Mouse (Mus musculus) testis, postnatal 10 days (tissue): ENCODE measurements at regions not wholly inside any gene's neighbourhood (a gene's known extent, or its start where the extent isn't known, plus 50 kb on each side); places are given as distances from the start of the nearest gene placed in this dataset.
"Not testable (repeated sequence)": the region's sequence is repeated elsewhere in the genome, so short reads cannot be mapped to it uniquely, and the experiment has no call there.

Experiments used
- DNase-seq: peaks from one replicate; pipeline ENCODE4 v3.0.0; 2021; ENCODE audit warnings: low spot score

- DNase-seq: no peak
These were observed 84.9 kb downstream of the Arl6ip6 start for GRCm38 (mm10) chr2:53276435-53276834.

DNA sequence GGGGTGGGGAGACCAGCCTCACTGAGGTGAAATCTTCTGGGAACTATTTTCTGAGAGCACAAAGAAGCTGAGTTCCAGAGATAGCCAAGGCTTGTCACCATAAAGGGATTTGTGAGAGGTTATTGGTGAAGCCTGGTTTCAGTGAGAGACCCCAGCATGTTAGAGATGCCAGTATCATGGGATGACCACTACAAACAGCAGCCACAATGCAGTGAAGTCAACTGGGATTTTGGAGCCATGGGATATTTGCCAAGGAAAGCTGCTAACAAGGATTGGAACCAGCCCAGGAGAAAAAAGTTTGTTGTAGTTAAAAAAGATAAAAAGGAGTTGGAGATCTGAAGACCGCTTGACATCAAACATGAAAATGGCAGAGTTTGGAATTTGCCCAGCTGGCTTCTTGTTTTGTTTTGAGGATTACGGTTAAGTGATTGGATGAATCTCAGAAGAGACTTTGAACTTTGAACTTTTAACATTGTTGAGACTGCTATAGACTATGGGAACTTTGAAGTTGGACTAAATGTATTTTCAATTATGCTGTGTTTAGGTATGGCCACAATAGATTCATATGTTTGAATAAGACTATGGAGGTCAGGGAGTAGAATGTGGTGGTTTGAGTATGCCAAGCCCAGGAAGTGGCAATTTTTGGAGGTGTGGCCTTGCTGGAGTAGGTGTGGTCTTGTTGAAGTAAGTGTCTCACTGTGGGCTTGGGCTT, 110.3 kb downstream of the Arl6ip6 start:
- DNase-seq: no peak

DNA sequence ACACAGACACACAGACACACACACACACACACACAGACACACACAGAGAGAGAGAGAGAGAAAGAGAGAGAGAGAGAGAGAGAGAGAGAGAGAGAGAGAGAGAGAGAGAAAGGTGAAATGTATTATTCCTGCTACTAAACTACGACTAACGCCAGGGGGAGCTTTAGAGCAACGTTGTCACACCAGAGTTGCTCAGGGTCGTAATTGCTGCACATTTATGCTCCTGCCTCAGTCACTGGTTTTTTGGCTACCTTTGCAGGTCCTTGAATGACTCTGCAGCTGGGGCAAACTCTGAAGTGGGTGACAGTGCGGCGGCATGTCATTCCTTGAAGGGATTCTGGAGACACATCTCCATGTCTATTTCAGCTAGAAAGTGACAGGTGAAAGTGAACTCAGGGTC, 139.2 kb downstream of the Arl6ip6 start:
- peak; percentile 66 for DNase-seq

DNA sequence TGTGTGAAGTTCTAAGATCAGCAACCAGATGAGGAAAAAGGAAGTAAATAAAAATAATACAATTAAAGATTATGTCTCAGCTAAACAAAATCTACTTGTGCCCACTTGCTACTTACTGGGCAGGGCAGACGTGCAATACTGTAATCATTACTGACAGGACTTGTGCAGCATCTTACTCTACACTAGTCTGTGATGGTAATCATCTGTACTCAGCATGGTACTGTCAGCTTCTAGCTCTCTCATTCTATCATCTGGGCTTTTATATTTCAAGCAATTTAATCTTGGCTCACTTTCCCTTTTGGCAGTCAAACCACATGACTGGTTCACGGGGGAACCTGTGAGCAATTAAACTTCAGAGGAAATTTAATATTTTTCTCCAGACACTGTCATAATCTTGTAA, 167.5 kb downstream of the Arl6ip6 start:
- DNase-seq: no peak

- peak; percentile 46 for DNase-seq
These were observed 190.8 kb downstream of the Arl6ip6 start for GRCm38 (mm10) chr2:53382348-53382747.

DNA sequence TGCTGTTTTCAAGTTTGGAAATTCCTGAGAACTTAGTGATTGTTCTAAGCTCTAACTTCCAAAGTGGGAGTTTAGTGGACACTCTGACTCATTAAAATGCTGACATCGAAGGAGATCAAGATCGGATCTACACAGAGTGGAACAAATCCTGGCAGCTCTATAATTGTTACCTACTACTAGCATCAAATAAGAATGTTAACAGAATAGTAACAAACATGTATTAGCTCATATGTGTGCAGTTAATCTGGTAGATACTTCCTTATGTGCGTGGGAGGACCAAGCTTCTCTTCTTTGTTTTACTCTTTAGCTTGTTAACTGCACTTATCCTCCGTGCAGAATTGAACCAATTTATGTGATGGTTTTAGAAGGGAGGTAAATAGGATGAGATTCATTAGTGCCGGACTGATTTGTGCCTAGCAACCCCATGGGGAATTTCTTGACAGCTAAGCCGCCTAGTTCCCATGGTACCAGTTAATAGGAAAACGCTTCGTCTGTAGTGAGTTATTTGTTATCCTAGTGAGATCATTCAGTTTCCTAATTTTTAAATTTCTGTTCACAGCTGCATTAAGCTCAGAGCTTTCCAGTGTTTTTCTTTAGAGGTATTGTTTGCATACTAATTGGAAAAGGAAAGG, 193.1 kb downstream of the Arl6ip6 start:
- DNase-seq: no peak

DNA sequence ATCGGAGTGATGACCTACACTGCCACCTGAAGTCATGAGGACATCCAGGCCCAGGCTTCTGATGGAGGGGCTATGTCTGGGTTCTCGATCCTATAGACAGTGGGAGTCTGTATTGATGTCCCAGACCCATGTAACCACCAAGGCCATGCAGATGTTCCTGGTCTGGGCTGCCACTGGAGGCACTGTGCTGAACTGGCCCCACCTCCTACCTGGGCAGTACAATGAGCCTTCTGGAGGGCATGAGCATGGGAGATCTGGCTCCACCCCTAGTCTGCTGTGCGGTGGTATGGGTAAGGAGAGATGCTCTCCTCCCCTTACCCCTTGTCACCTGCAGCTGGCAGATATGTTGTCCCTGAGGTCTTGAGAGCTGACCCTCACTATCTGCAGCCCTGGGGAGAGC, 197.1 kb downstream of the Arl6ip6 start:
- no peak for DNase-seq

- DNase-seq: no peak
These were observed 222.9 kb downstream of the Arl6ip6 start for GRCm38 (mm10) chr2:53414471-53414870.

DNA sequence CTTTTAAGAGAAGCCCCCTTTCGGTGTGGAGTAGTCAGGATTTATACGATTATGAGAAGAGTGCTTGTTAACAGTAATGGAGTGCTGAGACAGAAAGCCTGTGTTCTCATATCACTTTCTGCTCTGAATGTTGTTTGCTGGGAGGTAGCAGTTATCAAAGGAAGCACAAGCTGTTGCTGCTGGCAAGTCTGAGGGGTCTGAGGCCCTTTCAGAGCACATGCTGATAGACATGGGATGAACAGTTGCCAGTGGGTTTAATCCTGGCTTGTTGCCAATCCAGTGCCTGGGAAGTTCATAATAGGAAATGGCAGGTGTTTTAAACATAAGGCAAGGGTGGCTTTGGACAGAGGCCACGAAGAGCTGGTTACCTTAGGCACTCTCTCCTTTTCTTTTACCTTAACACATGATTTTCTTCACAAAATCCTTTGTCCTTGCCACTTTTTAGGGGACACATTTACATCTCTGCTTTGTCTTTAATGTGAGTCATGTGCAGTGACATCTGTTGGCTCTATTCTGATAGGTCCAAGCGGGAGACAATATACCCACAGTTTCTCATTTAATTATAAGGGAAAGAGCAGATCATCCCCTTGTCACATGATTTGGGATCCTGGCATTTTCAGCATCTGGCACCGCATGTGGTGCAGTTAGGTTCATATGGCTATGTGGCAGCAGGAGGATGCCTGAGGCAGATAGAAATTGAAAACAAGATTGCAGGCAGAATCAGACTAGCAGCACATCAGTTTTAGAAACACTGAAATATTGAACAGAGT, 245.7 kb downstream of the Arl6ip6 start:
- no peak for DNase-seq

DNA sequence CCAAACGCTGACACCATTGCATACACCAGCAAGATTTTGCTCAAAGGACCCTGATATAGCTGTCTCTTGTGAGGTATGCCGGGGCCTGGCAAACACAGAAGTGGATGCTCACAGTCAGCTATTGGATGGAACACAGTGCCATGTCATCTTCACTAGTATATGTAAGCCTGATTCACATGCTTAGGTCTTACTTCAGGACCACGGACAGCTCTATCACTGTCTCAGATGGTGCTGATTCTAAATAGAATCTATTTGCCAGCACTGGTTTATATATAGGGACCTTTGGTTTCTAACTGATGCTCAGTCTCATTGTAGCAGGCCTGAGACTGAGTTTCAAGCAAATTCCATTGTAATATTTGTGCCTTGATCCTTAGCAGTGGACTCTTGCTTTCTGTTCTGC, 248.8 kb downstream of the Arl6ip6 start:
- peak; percentile 53 for DNase-seq

DNA sequence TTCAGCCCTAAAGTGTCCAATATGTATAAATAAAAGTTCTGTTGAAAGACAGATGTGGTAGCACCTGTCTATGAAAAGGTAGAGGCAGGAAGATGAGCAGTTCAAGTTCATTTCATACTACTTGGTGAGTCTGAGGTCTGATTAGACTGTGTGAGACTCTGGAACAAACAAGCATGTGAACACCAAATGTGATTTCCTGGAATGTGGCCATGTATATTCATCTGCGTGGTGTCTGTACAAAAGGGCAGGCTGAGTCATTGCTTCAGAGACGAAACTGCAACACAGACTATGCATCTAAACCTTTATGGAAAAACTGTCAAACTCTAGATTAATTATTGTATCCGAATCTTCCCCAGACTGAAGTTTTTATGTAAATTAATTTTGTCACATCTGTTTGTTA, 268.7 kb downstream of the Arl6ip6 start:
- no peak for DNase-seq

DNA sequence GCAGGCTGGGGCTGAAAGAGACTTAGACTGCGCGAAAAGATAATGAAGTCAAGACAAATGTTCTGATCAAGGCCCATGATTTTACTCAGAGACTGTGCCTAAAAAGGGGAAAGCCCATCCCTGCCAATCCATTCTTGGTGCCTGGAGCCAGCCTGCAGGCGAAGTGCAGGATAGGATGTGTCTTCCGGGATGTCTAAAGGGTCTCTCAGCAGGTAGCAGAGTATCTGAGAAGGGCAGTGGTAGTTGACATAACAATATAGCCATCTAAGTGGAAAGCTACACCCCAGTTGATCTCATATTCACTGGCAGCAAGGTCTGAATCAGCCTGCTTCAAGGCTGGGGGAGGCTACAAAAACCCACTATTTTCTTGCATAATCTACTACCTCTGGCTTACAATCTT, 282.9 kb downstream of the Arl6ip6 start:
- DNase-seq: no peak

DNA sequence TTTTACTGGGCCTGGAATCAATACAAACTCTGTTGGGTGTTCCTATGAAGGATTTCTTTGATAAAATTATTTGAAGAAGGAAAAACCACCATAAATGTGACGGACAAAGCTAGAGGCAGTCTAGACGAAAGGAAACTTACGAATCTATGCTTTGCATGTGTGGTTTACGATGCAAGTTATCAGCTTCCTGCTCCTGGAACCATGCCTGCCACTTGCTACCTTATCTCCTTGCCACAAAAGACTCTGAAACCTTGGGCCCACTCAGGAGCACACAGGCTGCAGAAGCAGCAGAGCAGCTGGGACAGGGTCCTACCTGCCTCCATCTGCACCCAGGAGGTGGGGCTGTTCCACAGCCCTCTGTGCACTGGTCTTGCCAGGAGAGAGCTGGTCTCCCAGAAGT, 287.5 kb downstream of the Arl6ip6 start:
- not testable (repeated sequence) for DNase-seq

- DNase-seq: no peak
These were observed 296.8 kb downstream of the Arl6ip6 start for GRCm38 (mm10) chr2:53488301-53488700.

DNA sequence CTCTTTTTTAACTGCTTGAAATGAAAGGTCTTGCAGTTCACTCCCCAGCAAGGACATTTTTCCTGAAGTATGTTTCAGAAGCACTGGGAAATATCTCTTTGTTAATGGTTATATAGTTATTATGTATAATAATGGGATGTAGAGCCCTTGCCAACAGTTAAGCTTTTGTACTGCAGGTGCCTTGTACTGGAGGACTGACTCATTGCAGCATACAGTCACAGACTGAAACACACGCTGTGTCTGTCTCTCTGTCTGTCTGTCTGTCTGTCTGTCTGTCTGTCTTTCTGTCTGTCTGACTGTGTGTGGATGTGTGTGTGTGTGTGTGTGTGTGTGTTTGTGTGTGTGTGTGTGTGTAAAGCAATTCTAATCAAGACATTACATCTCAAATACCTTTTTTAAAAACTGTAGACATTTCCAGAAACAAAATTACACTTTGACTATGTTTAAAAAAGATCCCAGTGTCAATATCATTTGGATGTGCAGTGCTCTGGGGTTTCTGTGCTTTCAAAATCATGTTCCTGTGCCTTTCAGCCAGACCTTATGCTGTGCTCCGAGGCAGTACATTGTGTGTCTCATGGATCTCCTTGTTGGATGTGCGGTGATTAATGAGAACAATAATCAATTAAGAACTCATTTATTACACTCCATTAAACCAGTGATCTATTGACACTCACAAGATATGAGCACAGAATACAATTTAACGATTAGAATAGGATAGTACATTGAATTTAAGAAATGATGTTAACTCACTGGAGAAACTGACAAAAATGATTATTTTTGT, 299.5 kb downstream of the Arl6ip6 start:
- DNase-seq: no peak

DNA sequence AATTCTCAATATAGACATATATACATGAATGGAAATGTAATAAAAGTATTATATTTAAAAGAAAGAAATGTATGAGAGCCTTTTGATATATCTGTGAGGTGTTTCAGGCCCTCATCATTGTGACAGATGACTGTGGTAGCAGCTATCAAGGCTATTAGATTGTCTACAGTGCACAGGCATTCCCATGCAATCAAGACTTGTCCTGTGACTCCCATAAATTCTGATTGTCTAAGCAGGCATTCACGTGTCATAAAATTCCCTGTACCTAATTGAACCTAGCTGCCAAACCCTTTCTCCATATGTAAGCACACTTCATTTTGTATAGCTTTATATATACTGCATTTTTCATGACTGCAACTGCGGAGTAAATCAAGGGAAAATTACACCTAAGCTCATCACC, 301.3 kb downstream of the Arl6ip6 start:
- DNase-seq: no peak

GRCm38 (mm10) chr2:53501657-53502274, 310.2 kb downstream of the Arl6ip6 start:
- no peak for DNase-seq

DNA sequence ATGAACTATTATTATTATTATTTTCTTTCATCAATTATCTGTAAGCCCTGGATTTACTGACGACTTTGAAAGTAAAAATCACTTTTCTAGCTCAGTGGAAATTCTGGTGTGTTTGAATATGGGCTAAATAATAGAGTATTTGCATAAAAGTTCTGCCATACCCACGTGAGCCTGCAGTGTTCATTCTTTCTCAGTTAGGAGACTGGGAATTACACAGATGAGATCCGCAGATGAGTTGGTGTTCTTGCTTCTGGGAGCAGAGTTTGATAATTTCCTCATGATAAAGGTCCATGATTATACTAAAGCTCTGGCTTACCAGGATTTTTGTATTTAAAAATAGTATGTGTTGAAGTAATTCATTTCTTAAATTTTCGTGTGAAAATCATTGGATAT, 310.7 kb downstream of the Arl6ip6 start:
- no peak for DNase-seq

DNA sequence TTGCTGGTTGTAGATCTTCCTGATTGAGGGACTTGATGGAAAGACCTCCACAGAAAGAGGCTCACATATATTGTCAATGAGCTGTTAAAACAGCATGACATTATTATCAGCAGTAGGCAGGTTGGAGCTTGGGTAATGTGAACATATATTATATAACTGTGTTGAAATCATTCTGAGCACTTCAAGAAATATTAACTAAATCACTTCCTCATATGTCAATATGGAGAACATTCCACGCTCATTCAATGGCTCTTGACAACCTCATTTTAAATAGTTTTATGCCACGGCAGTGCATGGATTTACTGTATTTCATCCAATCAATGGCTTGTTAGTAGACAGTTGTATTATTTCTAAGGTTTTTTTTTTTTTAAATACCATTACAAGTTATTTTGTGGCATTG, 350.6 kb downstream of the Arl6ip6 start:
- DNase-seq: no peak

DNA sequence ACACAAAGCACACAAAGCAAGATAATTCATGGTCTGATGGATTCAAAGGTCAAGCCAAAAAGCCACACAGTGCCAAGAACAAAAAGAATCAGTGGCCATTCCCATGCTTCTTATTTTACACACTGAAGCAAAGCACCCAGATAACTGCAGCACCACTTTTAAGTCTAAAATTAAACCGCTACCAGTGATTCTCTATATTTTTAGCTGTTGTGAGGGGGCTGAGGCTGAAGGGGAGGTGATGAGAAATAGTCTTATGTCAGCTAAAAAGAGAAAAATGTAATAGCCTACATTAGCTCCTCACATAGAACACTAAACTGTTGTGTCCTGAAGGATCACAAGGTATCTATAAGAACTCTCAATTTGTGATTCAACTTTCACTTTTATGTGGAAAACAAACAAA, 382.5 kb downstream of the Arl6ip6 start:
- no peak for DNase-seq

- DNase-seq: no peak
These were observed 414.3 kb downstream of the Arl6ip6 start for GRCm38 (mm10) chr2:53605829-53606228.

DNA sequence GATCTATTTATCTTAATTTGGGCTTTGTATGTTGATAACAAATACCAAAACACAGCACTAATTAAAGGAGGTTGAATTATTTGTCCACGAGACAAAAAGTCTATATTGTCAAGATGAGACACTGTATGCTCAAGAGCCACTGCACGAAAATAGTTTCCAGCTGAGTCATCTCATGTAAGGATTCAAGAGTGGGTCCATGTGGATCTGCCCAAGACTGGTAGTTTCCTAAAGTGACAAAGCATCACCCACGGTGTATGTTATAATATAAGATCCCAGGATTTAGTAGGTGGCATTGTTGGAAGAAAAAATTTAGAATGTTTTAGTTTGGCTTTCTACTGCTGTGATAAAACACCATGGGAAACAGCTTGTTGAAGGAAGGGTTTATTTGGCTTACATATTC, 428.2 kb downstream of the Arl6ip6 start:
- no peak for DNase-seq
